Mouse (Mus musculus): ENCODE results near the gene Aff1.

Aff1 gene

DNA sequence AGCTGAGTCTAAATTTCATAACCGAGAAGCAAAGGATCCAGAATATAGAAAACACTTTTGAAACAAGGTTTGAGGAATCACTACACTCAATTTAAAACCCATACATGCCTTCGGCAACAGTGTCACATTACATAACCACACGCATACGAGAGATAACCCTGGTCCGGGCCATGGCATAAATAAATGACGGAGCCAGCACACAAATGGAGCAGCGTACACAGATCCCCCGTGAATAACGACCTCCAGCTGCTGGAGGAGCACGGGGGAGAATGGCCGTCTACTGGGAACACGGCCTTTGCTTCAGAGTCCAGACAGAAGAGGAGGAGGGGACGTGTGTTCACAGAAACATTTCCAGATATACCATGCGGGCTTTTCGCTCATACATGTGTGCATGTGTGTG, 197.6 kb downstream of the Aff1 start:
- no peak for DNase-seq (ENCODE audit: extremely low spot score, low spot score)

DNA sequence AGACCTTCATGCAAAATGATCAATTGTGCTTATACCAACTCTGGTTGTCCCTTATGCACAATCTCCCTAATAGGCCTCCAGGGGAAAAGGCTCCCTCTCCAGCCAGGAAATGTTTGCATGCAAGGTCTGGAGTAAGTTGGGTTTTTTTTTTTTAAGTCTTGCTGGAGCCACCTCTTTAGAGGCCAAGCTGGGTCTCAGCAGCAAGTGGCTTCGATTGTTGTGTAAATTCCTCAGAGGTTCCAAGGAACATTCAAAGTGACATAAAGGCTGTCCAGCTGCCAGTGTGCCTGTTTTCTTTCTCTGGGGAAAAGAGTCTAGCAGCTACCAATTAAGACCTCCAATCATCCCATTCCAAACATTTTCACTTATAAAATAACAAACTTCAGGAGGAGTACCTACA, 206.1 kb downstream of the Aff1 start:
- no peak for DNase-seq (ENCODE audit: extremely low spot score, low spot score)
